Mouse (Mus musculus) lung, embryonic 15.5 days (tissue): ENCODE results near the gene Ube2q1. TPM values are rescaled to one million over a fixed set of nuclear protein-coding genes. Genes with fewer than 3 reads are reported as not detected.

Source experiments
- ATAC-seq: fragments of 200-750 bp; cut with Nextera tagmentation; 2 replicates; pipeline ENCODE4 v1.8.0; 2017; ENCODE audit warnings: moderate number of reproducible peaks, borderline replicate concordance; ENCODE audit not compliant: low FRiP score, low TSS enrichment; ENCODE audit errors: extremely low read depth
- H3K27ac ChIP-seq: fragments of 300-500 bp; sonication (generic); 2 replicates; pipeline ENCODE4 v1.5.1; 2015; ENCODE audit warnings: moderate library complexity, mild to moderate bottlenecking, inconsistent platforms
- H3K27me3 ChIP-seq: fragments of 300-500 bp; sonication (generic); 2 replicates; pipeline ENCODE4 v1.6.1; 2015; ENCODE audit warnings: inconsistent platforms
- H3K36me3 ChIP-seq: fragments of 300-500 bp; sonication (generic); 2 replicates; pipeline ENCODE4 v1.6.1; 2015; ENCODE audit warnings: inconsistent platforms
- H3K4me1 ChIP-seq: fragments of 300-500 bp; sonication (generic); 2 replicates; pipeline ENCODE4 v1.6.1; 2015; ENCODE audit warnings: inconsistent platforms
- H3K4me2 ChIP-seq: fragments of 300-500 bp; sonication (generic); 2 replicates; pipeline ENCODE4 v1.6.1; 2015; ENCODE audit warnings: inconsistent platforms, mild to moderate bottlenecking, moderate library complexity
- H3K4me3 ChIP-seq: fragments of 300-500 bp; sonication (generic); 2 replicates; pipeline ENCODE4 v1.5.1; 2015; ENCODE audit warnings: mild to moderate bottlenecking, inconsistent platforms
- H3K9ac ChIP-seq: fragments of 300-500 bp; sonication (generic); 2 replicates; pipeline ENCODE4 v1.6.1; 2015; ENCODE audit warnings: inconsistent platforms
- H3K9me3 ChIP-seq: fragments of 300-500 bp; sonication (generic); 2 replicates; pipeline ENCODE4 v1.6.1; 2016; ENCODE audit warnings: inconsistent platforms
- WGBS: fragments of 180-500 bp; shearing (Covaris S2); methylation state at CpG from one replicate; pipeline ENCODE4 v1.1.7; 2015; 5-methylcytosine and 5-hydroxymethylcytosine counted together
- polyA plus RNA-seq: library from polyadenylated mRNA; unstranded; fragments of >200 nt; fragmentation: Nextera tagmentation; extraction: Ambion mirVana; gene quantifications from 2 replicates; pipeline ENCODE4 v1.2.1, GENCODE M21; 2015

Ube2q1 gene
- 10.8 and 12.0 TPM in 2 replicates for polyA plus RNA-seq

DNA sequence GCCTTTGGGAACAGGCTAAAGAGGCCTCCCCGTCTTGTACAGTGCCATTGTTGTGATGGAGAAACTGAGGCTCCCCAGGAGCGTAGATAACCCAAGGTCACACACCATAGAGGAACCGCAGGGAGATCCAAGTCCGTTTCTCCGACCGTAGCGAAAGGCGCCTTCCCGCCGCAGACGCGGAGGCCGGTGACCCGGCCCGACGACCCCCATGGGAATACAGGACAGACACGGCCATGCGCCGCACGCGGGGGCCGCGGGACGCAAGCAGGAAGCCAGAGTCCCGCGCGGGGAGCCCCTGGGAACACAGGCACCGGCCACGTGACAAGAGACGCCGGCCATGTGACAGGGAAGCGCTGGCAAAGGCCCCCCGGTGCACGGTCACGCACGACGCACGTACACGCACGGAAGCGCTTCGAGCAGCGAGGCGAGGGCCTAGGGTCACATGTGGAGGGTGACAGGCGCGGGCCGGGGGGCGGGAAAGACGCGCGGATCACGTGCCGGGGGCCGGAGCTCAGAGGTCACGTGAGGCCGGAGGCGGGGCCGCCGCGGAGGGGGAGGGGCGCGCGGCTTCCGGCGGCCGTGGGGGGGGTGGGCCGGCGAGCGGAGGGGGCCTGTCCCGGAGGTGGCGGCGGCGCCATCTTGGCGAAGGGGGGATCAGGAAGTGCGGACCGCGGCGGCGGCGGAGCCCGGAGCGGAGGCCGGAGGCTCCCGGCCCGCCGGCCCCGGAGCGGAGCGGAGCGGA, at the start of gene Ube2q1:
Gene Ube2q1, plus strand, starts transcription at position 649 of the 742 bp plus-strand sequence.
- peak; percentile 93 for ATAC-seq

DNA sequence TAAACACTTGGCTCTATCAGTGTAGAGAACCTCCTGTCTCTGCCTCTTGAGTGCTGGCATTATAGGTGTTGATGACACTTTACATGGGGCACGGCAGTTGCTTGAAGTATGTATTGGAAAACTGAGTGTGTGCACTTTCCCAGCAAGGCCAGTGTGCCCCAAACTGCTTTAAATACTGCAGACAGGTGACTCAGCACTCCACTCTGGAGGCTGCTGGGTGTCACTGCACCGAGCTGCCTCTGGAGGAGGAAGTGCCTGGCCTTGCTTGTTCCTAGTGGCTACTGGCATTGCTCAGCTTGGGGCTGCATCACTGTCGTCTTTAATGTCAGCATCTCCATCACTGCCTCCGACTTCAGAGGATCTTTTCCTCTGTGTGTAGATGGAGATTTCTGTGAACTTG, 46.4 kb upstream of the Ube2q1 start:
- H3K4me2 ChIP-seq = no peak overlapping the region
- H3K27me3 ChIP-seq = no peaks in the 10 kb centered on the region
- H3K36me3 ChIP-seq = no peaks in the 10 kb centered on the region
- peaks cover 6% of the 10 kb centered on the region for H3K4me1 ChIP-seq
- no peak for ATAC-seq
- no peaks in the 10 kb centered on the region for H3K9me3 ChIP-seq
- H3K27ac ChIP-seq = no peak overlapping the region
- H3K9ac ChIP-seq = no peak overlapping the region
- H3K4me3 ChIP-seq = no peak overlapping the region
- WGBS = 13% methylated on average over 4 of the region's 4 CpGs

More for the DNA sequence above, at the start of gene Ube2q1:
- Histone ChIP-seq H3K4me2 (peak within 1 kb of the TSS; percentile 73), H3K36me3 (peaks cover 20% of the 10 kb centered on the region), H3K9ac (peak within 1 kb of the TSS; percentile 100), H3K27ac (peak within 1 kb of the TSS; percentile 98), H3K4me3 (peak within 1 kb of the TSS; percentile 99), H3K27me3 (no peaks in the 10 kb centered on the region), H3K4me1 (peaks cover 34% of the 10 kb centered on the region), H3K9me3 (no peaks in the 10 kb centered on the region)
- under 1% methylated on average over 79 of the region's 90 CpGs for WGBS

DNA sequence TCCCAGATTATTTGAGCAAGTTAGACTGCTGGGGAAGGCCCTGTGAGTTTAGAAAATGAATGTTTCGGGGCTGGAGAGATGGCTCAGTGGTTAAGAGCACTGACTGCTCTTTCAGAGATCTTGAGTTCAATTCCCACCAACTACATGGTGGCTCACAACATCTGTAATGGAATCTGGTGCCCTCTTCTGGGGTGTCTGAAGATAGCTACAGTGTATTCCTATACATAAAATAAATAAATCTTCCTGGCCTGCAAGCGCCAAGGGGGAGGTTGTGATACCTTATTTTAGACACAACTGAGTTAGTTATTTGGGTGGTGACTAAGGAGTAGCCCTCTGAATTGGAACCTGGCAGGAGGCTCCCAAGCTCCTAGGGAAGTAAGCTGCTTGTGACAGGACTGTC, 44.6 kb upstream of the Ube2q1 start:
- Histone ChIP-seq H3K27ac (no peak overlapping the region), H3K27me3 (no peaks in the 10 kb centered on the region), H3K36me3 (no peaks in the 10 kb centered on the region), H3K4me3 (no peak overlapping the region), H3K9me3 (no peaks in the 10 kb centered on the region), H3K9ac (no peak overlapping the region), H3K4me2 (no peak overlapping the region), H3K4me1 (peaks cover 6% of the 10 kb centered on the region)
- WGBS = 57% methylated on average over 2 of the region's 2 CpGs
- no peak for ATAC-seq

DNA sequence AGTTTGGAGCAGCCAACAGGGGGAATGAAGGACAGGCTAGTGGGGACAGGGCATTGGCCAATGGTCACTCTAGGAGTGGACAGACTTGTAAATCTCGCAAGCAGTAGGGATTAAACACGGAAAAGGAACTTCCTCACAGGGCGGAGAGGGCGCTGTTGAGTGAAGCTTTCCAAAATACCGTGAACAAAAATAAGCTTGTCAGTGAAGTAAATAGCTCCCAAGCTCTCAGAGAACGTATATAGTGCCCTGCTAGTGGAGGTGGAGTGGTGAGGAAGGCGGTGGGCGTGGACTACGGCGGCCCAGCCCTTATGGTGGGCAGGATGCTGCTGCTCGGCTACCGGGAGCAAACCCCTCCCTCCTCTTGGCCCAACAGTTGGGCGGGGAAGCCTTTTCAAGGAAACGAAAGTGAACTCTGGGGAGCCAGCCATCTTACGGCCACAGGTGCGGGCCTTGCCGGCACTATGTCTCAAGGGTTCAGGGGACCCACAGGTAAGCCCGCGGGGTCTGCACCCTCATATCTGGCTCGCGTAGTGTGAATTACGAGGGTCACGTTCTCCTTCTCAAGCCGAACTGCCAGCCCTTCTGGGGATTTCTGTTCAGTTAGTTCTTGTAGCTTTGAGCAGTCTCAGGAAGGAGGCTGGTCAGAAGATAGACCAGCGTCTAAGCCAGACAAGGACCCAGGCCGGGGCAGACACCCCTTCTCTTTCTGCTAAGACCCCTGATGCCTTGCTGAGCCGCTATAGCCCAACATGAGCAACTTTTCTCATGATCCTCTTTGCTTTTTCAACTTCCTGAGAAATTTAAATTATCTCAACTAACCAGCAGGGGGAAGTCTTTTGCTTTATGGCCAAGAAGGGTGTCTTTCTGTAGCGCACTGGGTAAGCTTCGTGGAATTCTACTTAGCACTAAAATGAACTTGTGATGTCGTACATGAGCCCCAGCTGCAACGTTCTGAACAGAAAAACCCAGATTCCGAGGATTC, 42.8 kb upstream of the Ube2q1 start:
- no peaks in the 10 kb centered on the region for H3K36me3 ChIP-seq
- peak overlapping the region; percentile 90 for H3K4me2 ChIP-seq
- peak; percentile 95 for ATAC-seq
- H3K9ac ChIP-seq = peak overlapping the region; percentile 65
- no peaks in the 10 kb centered on the region for H3K9me3 ChIP-seq
- under 1% methylated on average over 32 of the region's 32 CpGs for WGBS
- peak overlapping the region; percentile 82 for H3K27ac ChIP-seq
- H3K27me3 ChIP-seq = no peaks in the 10 kb centered on the region
- peak overlapping the region; percentile 84 for H3K4me3 ChIP-seq
- H3K4me1 ChIP-seq = peaks cover 6% of the 10 kb centered on the region

DNA sequence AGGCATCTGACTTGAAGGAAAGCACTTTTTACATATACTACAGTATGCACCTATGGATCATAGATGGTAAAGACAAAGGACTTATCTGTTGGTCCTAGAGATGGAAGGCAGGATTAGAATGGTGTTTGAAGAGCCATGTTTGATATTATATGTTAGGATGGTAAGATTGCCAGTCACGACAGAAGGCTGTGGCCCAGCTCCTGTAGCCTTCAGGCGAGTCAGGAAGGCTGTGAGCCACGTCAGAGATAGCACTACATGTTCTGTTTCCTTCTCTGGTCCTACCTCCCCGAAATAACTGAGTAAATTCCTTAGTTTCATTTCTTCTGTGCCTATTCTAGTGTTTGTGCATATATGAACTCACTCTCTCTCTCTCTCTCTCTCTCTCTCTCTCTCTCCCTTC, 41.3 kb upstream of the Ube2q1 start:
- H3K27ac ChIP-seq = no peak overlapping the region
- 73% methylated on average over 4 of the region's 4 CpGs for WGBS
- no peak for ATAC-seq
- no peak overlapping the region for H3K4me3 ChIP-seq
- H3K9ac ChIP-seq = no peak overlapping the region
- no peak overlapping the region for H3K4me2 ChIP-seq
- H3K36me3 ChIP-seq = 0 out of 2 replicates have a peak, but pooled peaks cover 3% of the 10 kb centered on the region
- H3K4me1 ChIP-seq = peaks cover 6% of the 10 kb centered on the region
- no peaks in the 10 kb centered on the region for H3K9me3 ChIP-seq
- no peaks in the 10 kb centered on the region for H3K27me3 ChIP-seq

DNA sequence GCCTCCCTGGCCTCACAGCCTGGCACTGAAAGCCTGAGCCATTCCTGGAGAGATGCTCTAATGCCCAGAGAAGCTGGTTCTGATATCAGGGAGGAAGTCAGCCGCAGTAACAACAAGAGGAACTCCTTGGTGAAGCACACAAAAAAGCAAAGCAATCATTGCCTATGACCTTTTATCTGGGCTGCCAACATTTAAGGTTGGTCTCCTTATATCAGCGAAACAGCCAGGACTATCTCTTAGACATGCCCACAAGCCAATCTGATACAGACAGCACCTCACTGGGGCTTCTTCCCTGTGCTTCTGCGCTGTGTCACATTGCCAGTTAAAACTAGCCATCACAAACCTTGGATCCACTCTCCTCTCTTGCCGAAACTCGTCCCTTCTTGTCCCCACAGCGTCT, 34.9 kb upstream of the Ube2q1 start:
- no peaks in the 10 kb centered on the region for H3K4me1 ChIP-seq
- no peaks in the 10 kb centered on the region for H3K9me3 ChIP-seq
- no peak for ATAC-seq
- H3K27me3 ChIP-seq = no peaks in the 10 kb centered on the region
- no peak overlapping the region for H3K9ac ChIP-seq
- peaks cover 43% of the 10 kb centered on the region for H3K36me3 ChIP-seq
- H3K4me3 ChIP-seq = no peak overlapping the region
- H3K27ac ChIP-seq = no peak overlapping the region
- H3K4me2 ChIP-seq = no peak overlapping the region
- 90% methylated on average over 6 of the region's 6 CpGs for WGBS

DNA sequence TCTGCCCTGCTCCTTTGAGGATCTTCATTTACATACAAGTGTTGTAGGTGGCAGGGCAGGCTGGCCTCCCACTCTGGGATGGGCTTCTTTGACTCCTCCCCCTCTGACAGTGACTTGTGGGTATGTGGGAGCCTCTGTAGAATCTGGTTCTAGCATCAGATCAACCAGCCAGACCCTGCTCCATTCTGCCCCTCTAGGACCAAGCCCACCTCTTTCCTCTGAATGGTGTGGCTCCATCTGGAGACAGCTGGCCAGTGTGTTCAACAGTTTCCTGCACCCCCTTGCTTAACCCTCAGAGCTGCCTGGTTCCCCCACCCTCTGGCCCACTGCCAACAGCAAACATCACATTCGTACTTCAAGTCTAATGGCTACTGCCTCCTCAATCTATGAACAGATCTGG, 21.1 kb upstream of the Ube2q1 start:
- no peak overlapping the region for H3K27ac ChIP-seq
- no peaks in the 10 kb centered on the region for H3K9me3 ChIP-seq
- no peaks in the 10 kb centered on the region for H3K27me3 ChIP-seq
- WGBS = 8% methylated on average over 1 of the region's 1 CpGs
- H3K4me3 ChIP-seq = no peak overlapping the region
- no peak overlapping the region for H3K4me2 ChIP-seq
- peaks cover 16% of the 10 kb centered on the region for H3K36me3 ChIP-seq
- H3K4me1 ChIP-seq = peaks cover 7% of the 10 kb centered on the region
- peak; percentile 19; the same call in 1 of the 2 replicates for ATAC-seq
- no peak overlapping the region for H3K9ac ChIP-seq

DNA sequence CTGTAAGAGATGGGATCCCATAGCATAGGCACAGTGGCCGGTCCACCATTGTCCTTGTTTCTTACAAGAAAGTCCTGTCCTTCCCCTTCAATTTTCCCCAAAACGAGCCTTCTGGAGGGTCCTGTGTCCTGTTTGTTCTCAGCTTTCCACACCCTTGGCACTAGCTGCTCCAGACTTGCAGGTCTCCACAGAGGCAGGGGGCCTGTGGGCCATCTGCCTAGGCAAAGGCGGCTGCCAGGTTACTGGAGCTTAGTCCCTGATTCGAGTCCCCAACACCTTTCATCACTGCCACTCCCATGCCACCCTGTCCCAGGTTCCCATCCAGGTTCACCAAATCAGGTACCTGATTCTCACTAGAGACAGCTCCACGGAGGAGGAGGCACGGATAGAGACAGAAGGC, 18.1 kb upstream of the Ube2q1 start:
- Histone ChIP-seq H3K9me3 (no peaks in the 10 kb centered on the region), H3K27ac (no peak overlapping the region), H3K36me3 (peaks cover 5% of the 10 kb centered on the region; the same call in 1 of the 2 replicates), H3K9ac (no peak overlapping the region), H3K4me3 (no peak overlapping the region), H3K4me2 (no peak overlapping the region), H3K27me3 (no peaks in the 10 kb centered on the region), H3K4me1 (peaks cover 7% of the 10 kb centered on the region)
- whole genome bisulfite sequencing = 71% methylated on average over 6 of the region's 6 CpGs
- ATAC-seq = no peak

DNA sequence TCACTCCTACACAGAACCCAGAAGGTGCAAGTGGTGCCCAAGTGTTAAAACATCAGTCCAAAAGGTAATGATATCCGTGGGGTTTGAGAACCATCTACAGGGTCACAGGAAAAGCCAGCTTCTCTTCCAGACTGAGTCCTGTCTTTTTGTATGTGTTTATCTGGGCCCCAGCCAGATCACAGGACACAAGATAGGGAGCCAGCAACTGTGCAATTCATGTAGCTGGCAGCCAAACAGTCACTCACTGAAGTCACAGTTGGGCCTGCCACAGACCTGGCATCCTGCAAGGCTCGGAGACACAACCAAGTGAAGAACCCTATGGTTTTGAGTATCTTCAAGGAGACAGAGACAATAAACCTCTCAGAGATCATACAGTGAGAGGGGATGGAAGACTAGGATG, 15.6 kb upstream of the Ube2q1 start:
- no peaks in the 10 kb centered on the region for H3K36me3 ChIP-seq
- H3K4me1 ChIP-seq = no peaks in the 10 kb centered on the region
- 73% methylated on average over 2 of the region's 2 CpGs for WGBS
- no peak overlapping the region for H3K4me3 ChIP-seq
- ATAC-seq = no peak
- no peaks in the 10 kb centered on the region for H3K9me3 ChIP-seq
- H3K27ac ChIP-seq = no peak overlapping the region
- no peak overlapping the region for H3K9ac ChIP-seq
- H3K27me3 ChIP-seq = no peaks in the 10 kb centered on the region
- H3K4me2 ChIP-seq = no peak overlapping the region

DNA sequence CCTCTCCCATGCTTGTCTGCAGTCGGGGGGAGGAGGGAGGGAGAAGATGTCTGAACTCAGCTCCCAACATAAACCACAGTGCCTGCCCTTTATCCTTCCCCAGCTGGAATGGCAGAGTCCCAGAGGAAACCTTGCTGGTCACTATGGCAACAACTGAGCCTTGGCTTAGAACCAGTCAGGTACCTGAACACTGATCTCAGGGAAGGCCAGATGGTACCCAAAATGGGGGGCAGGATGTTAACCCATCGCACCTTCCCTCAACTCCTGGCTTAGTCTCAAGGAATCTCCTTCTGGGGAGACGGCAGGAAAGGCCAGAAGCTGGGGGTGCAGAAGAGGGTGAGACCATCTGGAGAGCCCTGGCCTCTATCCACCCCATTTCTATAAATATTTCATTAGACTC, 13.6 kb upstream of the Ube2q1 start:
- Histone ChIP-seq H3K36me3 (no peaks in the 10 kb centered on the region), H3K4me1 (no peaks in the 10 kb centered on the region), H3K27me3 (peaks cover 15% of the 10 kb centered on the region; the same call in 1 of the 2 replicates), H3K27ac (no peak overlapping the region), H3K9me3 (no peaks in the 10 kb centered on the region), H3K9ac (no peak overlapping the region), H3K4me2 (no peak overlapping the region), H3K4me3 (no peak overlapping the region)
- ATAC-seq = no peak
- WGBS = 62% methylated on average over 2 of the region's 3 CpGs

DNA sequence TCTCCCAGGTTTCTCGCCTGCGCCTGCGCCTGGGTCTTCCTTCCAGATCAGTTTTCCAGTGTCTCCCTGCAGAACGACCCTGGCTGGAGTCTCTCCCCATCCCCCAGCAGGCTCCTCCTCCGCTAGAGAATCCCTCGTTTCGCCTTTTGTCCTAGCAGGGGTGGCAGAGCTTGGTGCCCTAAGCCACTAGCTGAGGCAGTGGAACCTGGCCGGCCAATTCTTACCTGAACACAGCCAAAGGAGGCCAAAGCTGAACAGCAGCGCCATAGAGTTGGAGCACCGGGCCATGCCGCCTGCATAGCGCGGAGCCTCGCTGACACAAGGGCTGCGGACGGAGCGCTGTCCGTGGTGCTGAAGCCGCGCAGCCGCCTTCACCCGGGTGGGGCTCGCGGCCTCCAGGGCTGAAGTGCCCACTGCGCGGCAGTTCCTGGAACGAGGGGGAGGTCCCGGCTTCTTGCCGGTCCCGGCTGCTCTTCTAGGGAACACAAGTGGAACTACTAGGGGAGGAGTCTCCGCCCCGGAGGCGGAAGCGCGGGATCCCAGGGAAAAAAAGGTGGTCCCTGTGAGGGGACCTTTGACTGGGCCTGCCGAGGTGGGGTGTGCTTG, 9.2 kb upstream of the Ube2q1 start, which contains the start of gene Chrnb2:
Gene Chrnb2, minus strand, starts transcription at position 514 of the 606 bp plus-strand sequence.
- no peak within 1 kb of the TSS for H3K9ac ChIP-seq
- H3K4me2 ChIP-seq = peak within 1 kb of the TSS; percentile 40
- under 1% methylated on average over 36 of the region's 36 CpGs for WGBS
- no peaks in the 10 kb centered on the region for H3K4me1 ChIP-seq
- peak; percentile 79 for ATAC-seq
- H3K27me3 ChIP-seq = peaks cover 19% of the 10 kb centered on the region; the same call in 1 of the 2 replicates
- H3K4me3 ChIP-seq = no peak within 1 kb of the TSS
- no peaks in the 10 kb centered on the region for H3K36me3 ChIP-seq
- no peaks in the 10 kb centered on the region for H3K9me3 ChIP-seq
- H3K27ac ChIP-seq = no peak within 1 kb of the TSS
